Mouse (Mus musculus) limb, embryonic 10.5 days (tissue): Measurements from ENCODE around the gene Krit1. TPM values are rescaled to one million over a fixed set of nuclear protein-coding genes. Genes with fewer than 3 reads are reported as not detected.
"Not testable (repeated sequence)": the region's sequence is repeated elsewhere in the genome, so short reads cannot be mapped to it uniquely, and the experiment has no call there.

ENCODE experiments used
- DNase-seq: peaks from one replicate; pipeline ENCODE4 v3.0.0-alpha.2; 2017; ENCODE audit warnings: low spot score
- H3K27ac ChIP-seq: fragments of 300-500 bp; sonication (generic); 2 replicates; pipeline ENCODE4 v1.5.1; 2016; ENCODE audit warnings: mild to moderate bottlenecking
- H3K27me3 ChIP-seq: fragments of 300-500 bp; sonication (generic); 2 replicates; pipeline ENCODE4 v1.6.1; 2016; ENCODE audit warnings: low read depth, mild to moderate bottlenecking; ENCODE audit not compliant: poor library complexity, severe bottlenecking
- H3K36me3 ChIP-seq: fragments of 300-500 bp; sonication (generic); 2 replicates; pipeline ENCODE4 v1.6.1; 2016; ENCODE audit warnings: mild to moderate bottlenecking, moderate library complexity
- H3K4me1 ChIP-seq: fragments of 300-500 bp; sonication (generic); 2 replicates; pipeline ENCODE4 v1.6.1; 2016
- H3K4me3 ChIP-seq: fragments of 300-500 bp; sonication (generic); 2 replicates; pipeline ENCODE4 v1.5.1; 2016; ENCODE audit warnings: mild to moderate bottlenecking, moderate library complexity
- H3K9me3 ChIP-seq: fragments of 300-500 bp; sonication (generic); replicated peaks from 2 replicates; pipeline ENCODE4 v1.6.1; 2016; ENCODE audit warnings: mild to moderate bottlenecking
- WGBS: fragments of 180-500 bp; shearing (Covaris S2); methylation state at CpG from one replicate; pipeline ENCODE4 v1.1.7; 2016; 5-methylcytosine and 5-hydroxymethylcytosine counted together
- polyA plus RNA-seq: library from polyadenylated mRNA; unstranded; fragments of >200 nt; fragmentation: Nextera tagmentation; extraction: Ambion mirVana; gene quantifications from 2 replicates; pipeline ENCODE4 v1.2.1, GENCODE M21; 2016

The Krit1 gene
- polyA plus RNA-seq, 1 experiment from 2014 or later: 50.5 TPM

- H3K27me3 ChIP-seq: no peaks in the 10 kb centered on the region
- peak; percentile 67 for DNase-seq
- WGBS: 7% methylated on average over 18 of the region's 18 CpGs
- no peaks in the 10 kb centered on the region for H3K9me3 ChIP-seq
- H3K36me3 ChIP-seq: no peaks in the 10 kb centered on the region
- peak overlapping the region; percentile 88 for H3K4me3 ChIP-seq
- H3K27ac ChIP-seq: peak overlapping the region; percentile 93
- peaks cover 12% of the 10 kb centered on the region for H3K4me1 ChIP-seq
Observed at GRCm38 (mm10) chr5:3801672-3802432, 1.1 kb upstream of the Krit1 start.

DNA sequence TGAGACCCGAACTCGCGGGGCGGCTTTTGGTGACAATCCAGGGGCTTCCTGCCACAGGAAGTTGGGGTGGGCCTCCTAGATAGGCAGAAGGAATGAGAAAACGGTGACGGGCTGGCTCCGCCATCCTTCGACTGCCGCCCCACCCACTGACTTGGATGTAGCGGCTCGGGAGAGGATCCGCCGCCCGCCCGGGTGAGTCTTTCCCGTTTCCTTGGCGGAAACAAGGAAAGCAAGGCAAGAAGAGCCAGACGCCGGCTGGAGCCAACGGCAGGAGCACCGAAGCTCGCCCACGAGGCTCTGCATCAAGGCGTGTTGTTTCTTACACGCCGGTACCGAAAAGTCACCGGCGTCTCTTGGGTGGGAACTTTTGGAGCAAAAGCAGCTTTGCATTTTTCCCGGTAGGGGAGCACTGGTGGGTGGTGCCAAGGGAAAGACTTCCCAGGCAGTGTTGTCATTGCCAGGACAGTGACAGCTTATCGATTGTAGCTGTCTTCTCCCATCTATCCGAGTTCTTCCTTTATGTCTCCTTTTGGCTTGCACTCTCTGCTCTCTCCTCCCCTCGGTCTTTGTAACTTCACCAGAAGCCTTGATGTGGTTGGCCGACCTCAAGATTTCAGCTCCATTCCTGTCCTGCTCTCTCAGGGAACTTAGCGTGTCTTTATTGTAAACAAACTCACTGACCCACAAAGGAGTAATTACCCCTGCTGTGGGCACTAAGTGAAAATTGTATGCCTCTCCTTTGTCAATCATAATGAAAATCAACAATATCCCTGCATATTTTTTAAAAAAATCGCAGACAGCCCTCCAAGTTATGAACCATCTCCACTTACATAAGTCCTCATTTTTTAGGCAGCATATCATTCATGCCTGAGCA, 545 bp downstream of the Krit1 start:
- H3K27me3 ChIP-seq: no peaks in the 10 kb centered on the region
- peak overlapping the region; percentile 88 for H3K4me3 ChIP-seq
- WGBS: under 1% methylated on average over 36 of the region's 36 CpGs
- peak overlapping the region; percentile 93 for H3K27ac ChIP-seq
- H3K4me1 ChIP-seq: peaks cover 12% of the 10 kb centered on the region
- no peak for DNase-seq
- H3K9me3 ChIP-seq: no peaks in the 10 kb centered on the region
- H3K36me3 ChIP-seq: 0 out of 2 replicates have a peak, but pooled peaks cover 2% of the 10 kb centered on the region

GRCm38 (mm10) chr5:3808472-3808871, 5.5 kb downstream of the Krit1 start:
- WGBS: 94% methylated on average over 1 of the region's 1 CpGs
- peaks cover 6% of the 10 kb centered on the region for H3K4me1 ChIP-seq
- no peaks in the 10 kb centered on the region for H3K27me3 ChIP-seq
- H3K36me3 ChIP-seq: peaks cover 30% of the 10 kb centered on the region
- H3K9me3 ChIP-seq: no peaks in the 10 kb centered on the region
- DNase-seq: no peak
- H3K4me3 ChIP-seq: no peak overlapping the region
- H3K27ac ChIP-seq: no peak overlapping the region

DNA sequence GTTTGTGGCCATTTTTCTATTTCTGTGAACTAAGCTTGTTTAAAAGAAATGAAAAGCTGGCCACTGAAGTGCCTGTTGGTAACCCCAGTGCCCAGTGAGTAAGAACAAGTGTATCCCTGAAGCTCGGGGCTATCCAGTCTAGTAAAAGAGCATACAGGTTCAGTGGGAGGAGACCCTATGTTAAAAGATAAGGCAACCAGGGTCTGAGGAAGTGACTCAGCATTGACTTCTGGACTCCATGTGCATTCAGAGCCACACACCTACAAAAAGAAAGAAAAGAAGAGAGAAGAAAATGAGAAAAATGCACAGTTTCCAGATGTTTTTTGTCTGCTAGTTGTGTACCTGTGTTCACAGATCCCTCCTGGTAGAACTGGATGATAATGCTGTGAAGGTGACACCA, 31.1 kb downstream of the Krit1 start:
- H3K27me3 ChIP-seq: no peaks in the 10 kb centered on the region
- no peaks in the 10 kb centered on the region for H3K9me3 ChIP-seq
- H3K36me3 ChIP-seq: peaks cover 64% of the 10 kb centered on the region
- H3K27ac ChIP-seq: no peak overlapping the region
- no peak overlapping the region for H3K4me3 ChIP-seq
- 89% methylated on average over 1 of the region's 1 CpGs for WGBS
- H3K4me1 ChIP-seq: no peaks in the 10 kb centered on the region
- DNase-seq: no peak

GRCm38 (mm10) chr5:3845026-3845425, 42.0 kb downstream of the Krit1 start, which contains the start of gene Lrrd1:
Gene Lrrd1 (plus strand): TSS chr5:3845173.
- H3K4me3 ChIP-seq: peak within 1 kb of the TSS; percentile 57
- 4% methylated on average over 24 of the region's 24 CpGs for WGBS
- H3K9me3 ChIP-seq: no peaks in the 10 kb centered on the region
- H3K27ac ChIP-seq: peak within 1 kb of the TSS; percentile 56; the same call in 1 of the 2 replicates
- no peaks in the 10 kb centered on the region for H3K27me3 ChIP-seq
- DNase-seq: peak; percentile 47
- peaks cover 5% of the 10 kb centered on the region for H3K4me1 ChIP-seq
- H3K36me3 ChIP-seq: peaks cover 19% of the 10 kb centered on the region; the same call in 1 of the 2 replicates

- no peak for DNase-seq
- WGBS: 76% methylated on average over 4 of the region's 4 CpGs
- no peak overlapping the region for H3K27ac ChIP-seq
- H3K9me3 ChIP-seq: no peaks in the 10 kb centered on the region
- no peak overlapping the region for H3K4me3 ChIP-seq
- no peaks in the 10 kb centered on the region for H3K27me3 ChIP-seq
- no peaks in the 10 kb centered on the region for H3K4me1 ChIP-seq
- no peaks in the 10 kb centered on the region for H3K36me3 ChIP-seq
Observed at GRCm38 (mm10) chr5:3870161-3870560, 67.2 kb downstream of the Krit1 start.

- no peaks in the 10 kb centered on the region for H3K4me1 ChIP-seq
- H3K27ac ChIP-seq: no peak overlapping the region
- H3K4me3 ChIP-seq: no peak overlapping the region
- no peak for DNase-seq
- H3K27me3 ChIP-seq: no peaks in the 10 kb centered on the region
- no peaks in the 10 kb centered on the region for H3K36me3 ChIP-seq
- no peaks in the 10 kb centered on the region for H3K9me3 ChIP-seq
- WGBS: 77% methylated on average over 1 of the region's 1 CpGs
Observed at GRCm38 (mm10) chr5:3872348-3872747, 69.4 kb downstream of the Krit1 start.

DNA sequence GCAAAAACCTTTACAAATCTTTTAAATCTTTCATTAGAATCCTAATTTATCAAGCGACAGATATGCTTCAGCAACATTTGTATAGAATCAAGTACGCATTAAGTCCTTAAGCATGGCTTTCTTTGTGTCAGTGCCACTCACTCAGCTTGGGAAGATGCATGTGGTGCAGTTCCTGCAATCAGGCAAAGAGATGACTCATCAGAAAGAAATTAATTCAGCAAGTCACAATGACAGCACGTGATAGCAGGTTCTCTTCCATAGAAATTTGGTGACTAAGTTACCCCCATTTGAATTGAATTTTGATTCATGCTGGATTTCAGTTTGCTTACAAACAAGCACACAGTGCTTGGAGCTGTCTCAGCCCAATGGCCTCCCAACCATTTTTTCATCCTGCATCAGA, 70.5 kb downstream of the Krit1 start:
- WGBS: 90% methylated on average over 3 of the region's 3 CpGs
- no peak for DNase-seq
- Histone ChIP-seq H3K4me1 (no peaks in the 10 kb centered on the region), H3K4me3 (no peak overlapping the region), H3K27ac (no peak overlapping the region), H3K9me3 (no peaks in the 10 kb centered on the region), H3K27me3 (no peaks in the 10 kb centered on the region), H3K36me3 (no peaks in the 10 kb centered on the region)

DNA sequence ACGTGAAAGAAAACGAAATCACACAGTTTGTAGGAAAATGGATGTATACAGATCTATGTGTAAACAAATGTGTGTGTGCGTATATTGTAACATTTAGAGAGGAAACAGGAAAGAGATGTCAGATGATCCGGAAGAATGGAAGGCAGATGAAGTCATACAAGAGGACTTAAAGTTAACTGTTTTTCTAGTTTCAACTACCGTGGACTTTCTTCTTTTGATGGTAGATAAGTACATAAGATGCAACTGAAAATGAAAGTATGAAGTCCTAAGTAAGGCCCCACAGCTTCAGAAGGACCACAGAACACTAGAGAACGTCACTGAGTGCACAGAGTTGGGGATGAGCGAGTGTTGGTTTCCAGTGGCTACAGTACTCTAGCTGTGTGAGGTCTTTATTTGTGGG, 83.9 kb downstream of the Krit1 start:
- H3K4me1 ChIP-seq, DNase-seq, H3K4me3 ChIP-seq, H3K9me3 ChIP-seq, H3K27ac ChIP-seq, H3K27me3 ChIP-seq, H3K36me3 ChIP-seq: not testable (repeated sequence)
- 83% methylated on average over 7 of the region's 7 CpGs for WGBS

GRCm38 (mm10) chr5:3889201-3889600, 86.2 kb downstream of the Krit1 start:
- H3K36me3 ChIP-seq: no peaks in the 10 kb centered on the region
- no peaks in the 10 kb centered on the region for H3K27me3 ChIP-seq
- H3K9me3 ChIP-seq: no peaks in the 10 kb centered on the region
- H3K4me1 ChIP-seq: peaks cover 6% of the 10 kb centered on the region; the same call in 1 of the 2 replicates
- H3K4me3 ChIP-seq: no peak overlapping the region
- DNase-seq: no peak
- no peak overlapping the region for H3K27ac ChIP-seq

- not testable (repeated sequence) for H3K36me3 ChIP-seq, H3K27me3 ChIP-seq, H3K4me1 ChIP-seq, DNase-seq, H3K9me3 ChIP-seq, H3K27ac ChIP-seq
- WGBS: 2% methylated on average over 10 of the region's 47 CpGs
- H3K4me3 ChIP-seq: peak within 1 kb of the TSS; percentile 53
Observed at GRCm38 (mm10) chr5:3893459-3894293, 90.7 kb downstream of the Krit1 start, which contains the start of gene Mterf1a. Gene Mterf1a (minus strand): TSS chr5:3893933.

- H3K27me3 ChIP-seq, H3K4me1 ChIP-seq, H3K27ac ChIP-seq, H3K4me3 ChIP-seq, H3K36me3 ChIP-seq, DNase-seq, H3K9me3 ChIP-seq: not testable (repeated sequence)
- WGBS: 91% methylated on average over 4 of the region's 4 CpGs
Observed at GRCm38 (mm10) chr5:3894294-3894619, 91.3 kb downstream of the Krit1 start.
